Mouse (Mus musculus) adrenal gland, adult 2 months (tissue): ENCODE measurements at regions not wholly inside any gene's neighbourhood (a gene's known extent, or its start where the extent isn't known, plus 50 kb on each side); places are given as distances from the start of the nearest gene placed in this dataset.
A peak's percentile ranks its signal among the peaks of the same experiment; 100 is the strongest.

Experiments
- DNase-seq: peaks from one replicate; pipeline ENCODE4 v3.0.0; 2021

DNA sequence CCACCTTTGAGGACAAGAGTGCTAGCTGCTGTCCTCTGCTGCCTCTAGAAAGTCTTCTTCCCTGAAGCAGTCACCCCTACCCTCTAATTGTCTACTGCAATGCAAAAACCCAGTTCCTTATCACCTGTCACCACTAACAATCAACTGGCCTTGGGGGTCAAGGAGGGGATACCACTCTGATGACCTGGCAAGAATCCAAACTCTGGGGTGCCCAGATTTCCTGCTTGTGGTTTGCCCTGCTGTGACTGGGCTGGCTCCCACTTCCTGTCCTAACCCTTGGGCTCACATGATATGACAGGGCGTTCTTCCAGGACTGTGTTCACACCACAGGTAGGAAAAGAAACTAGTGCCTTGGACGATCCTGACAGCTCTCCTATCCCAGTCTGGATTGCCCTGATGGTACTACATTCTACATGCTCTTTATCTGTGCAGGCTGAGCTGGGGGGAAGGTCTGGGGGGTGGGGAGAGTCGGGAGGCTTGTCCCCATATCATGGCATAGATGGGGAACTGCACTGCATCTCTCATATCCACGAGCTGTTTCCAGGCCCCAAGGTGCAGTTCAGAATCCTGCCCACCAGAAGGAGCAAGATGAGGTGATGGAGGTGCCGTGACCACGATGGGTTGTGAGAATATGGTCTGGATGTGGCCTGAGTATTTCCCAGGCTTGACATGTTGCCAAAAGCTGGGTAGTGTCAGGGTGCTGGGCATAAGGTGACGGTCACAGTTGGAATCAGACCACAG lies 81.0 kb downstream of the Maf start:
- DNase-seq = no peak

DNA sequence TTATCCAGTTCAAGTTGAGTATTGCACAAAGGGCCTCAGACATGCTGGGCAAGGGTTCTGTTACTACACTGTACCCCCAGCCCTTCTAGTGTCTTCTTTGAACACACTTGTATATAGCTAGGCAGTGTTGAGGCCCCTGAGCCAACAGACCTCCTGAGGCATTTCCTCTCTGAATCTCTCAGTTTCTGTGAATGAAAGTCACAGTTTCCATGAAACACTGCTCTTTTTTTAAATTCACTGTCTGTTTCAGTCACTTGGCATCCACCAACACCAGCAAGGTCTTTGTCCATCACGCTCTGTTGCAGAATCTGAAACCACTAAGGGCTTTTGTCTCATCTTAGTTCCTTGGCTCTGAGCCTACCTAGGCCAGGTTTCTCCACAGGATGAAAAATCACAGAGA lies 82.5 kb downstream of the Maf start:
- DNase-seq = no peak

DNA sequence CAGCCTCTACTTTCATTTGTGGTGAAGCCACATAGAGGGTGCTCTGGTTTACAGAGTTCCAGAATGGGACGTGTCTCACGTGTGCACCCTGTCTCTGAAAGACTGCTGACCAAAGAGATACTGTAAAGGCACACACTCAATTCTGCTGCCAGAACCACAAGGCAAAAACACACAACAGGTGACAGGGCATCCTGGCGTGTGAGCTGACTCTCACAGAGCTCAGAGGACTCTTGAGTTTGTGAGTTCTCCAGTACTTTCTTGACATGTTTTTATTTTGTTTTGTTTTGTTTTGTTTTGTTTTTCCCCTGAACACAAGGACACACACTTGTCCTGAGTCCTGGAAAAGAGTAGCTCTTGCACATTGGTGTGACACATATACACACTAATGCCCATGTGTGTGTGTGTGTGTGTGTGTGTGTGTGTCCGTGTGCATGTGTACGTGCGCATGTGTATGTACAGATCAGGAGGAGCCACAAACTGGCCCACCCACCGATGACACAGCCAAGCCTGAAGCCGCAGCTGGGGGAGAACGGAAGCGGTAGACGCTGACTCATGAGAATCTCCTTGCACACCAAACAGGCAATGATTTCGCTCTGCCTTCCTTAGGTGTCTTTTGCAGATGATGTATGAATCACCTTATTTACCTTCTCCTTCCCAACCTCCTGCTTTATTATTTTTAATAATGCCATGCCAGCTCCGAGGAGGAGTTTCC lies 89.4 kb downstream of the Maf start:
- DNase-seq = peak; percentile 29

DNA sequence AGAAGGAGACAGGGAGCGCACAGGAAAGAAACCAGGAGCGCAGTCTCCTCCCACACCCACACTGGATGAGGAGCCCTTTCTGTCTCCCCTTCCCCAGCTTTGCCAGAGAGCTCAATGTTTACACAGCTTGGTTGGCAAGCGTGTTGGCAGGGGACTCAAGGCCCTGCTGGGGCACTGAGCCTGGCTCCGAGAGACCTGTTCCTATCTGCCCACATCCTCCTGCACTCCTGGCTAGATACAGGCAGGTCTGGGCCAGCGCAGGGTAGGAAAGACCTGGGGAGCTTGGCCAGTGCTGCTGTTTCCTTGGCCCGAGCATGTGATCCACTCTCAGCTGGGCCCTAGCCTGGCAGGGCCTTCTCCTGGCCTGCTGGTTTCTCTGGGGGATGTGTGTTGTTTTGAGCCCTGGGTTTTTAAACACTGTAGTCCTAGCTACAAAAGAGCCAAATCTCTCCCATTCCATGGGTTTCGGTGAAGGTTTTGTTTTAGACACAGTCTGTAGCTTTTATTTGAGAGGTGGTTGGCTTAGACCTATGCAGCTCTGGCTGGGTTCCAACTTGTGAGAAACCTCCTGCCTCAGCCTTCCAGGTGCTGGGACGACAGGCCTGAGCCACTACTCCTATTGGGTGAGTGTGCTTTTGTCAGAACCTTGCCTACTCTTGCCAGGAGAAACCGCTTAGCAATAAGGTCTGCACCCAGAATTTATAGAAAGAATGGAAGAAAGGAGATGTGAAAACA lies 90.6 kb downstream of the Maf start:
- peak; percentile 9 for DNase-seq

DNA sequence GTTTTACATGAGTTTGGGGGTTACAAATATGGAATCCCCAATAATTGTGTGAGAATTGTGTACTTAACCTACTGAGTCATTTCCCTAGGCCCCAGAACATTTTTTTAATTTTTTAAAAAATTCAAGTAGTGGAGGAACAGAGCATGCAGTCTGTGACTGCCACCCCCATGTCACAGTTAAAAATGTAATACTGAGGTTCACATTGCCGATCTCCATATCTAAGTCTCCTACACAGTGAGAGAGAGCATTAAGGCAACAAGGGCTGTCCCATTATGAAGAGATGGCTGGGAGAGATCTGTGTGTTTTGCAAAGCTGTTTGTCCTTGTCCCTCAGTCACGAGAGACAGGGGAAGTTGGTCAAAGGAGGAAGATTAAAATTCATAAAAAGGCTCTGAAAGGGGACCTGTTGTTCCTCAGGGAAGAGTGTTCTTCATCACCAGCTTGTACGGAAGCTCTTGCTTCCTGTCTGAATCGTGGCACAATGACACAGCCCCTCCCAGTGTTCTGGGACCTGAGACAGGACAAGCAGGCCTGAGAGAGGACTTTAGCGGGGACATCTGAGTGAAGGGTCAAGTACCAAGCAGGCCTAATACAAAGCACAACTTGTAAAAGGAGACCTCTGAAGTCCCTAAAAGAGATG lies 93.5 kb downstream of the Maf start:
- peak; percentile 6 for DNase-seq

DNA sequence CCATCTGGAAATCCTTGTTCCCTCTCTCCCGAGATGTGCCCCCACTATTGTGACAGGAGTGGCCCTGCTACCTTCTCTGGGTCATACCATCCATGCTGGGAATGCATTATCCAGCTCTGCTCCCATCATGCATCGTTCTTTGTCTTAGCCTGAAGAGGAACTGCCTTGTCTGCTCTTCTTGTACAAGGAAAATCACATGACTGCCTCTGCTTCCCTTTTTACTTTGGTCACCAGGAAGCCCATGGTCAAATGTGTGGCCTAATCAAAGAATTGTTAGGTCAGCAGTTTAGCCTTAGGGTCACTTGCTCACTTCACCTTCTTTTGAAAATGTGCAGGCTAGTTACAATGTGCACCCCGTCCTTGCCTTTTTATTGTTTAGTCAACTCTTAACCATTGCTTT lies 95.5 kb downstream of the Maf start:
- DNase-seq = no peak

DNA sequence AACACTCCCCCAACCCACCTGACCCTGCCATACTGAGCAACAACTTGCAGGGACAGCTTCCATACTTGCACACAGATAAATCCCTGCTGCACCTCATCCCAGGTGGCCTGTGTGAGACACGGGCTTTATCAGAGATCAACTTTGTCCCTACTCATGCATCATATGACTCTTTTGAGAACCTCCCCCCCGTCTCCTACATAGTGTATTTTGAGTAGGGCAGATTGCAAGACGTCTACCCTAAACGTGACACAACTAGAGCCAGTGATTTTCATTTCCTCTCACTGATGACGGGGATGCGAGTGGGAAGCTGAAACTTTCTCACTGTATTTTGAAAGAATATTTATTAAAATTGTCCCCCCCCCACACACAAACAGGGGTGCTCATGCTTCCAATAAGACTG lies 107.8 kb downstream of the Maf start:
- DNase-seq = no peak

DNA sequence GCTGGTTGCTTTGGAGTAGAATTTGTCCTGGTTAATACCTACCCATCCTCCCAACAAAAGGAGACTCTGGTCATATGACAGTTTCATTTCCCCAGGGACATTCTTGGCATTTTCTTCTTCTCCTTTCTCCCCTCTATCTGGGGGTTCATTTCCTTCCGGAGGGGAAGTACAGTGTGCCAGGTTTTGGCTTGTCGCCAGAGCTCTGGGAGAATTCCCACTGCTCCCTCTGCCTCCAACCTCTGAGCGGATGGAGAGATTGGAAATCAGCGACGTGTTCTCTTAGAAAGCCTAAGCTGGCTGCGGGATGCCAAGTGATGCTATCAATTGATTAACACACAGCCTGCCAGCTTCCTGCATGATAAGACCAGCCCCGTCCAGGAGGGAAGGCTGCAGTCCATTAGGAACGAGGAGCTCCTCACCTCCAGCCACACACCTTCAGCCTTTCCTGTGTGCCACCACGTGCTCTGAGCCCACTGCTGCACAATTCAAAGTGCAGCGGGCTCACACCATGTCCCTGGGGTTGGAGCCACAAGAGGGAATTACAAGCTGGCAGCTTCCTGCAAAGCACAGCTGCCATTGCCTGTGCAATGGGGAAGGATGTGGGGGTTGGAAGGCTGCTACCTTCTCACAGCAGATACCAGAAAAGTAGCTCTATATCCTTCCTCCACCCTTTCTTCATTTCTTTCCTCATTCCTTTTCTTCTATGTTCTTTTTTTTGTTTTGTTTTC lies 110.2 kb downstream of the Maf start:
- DNase-seq = no peak

DNA sequence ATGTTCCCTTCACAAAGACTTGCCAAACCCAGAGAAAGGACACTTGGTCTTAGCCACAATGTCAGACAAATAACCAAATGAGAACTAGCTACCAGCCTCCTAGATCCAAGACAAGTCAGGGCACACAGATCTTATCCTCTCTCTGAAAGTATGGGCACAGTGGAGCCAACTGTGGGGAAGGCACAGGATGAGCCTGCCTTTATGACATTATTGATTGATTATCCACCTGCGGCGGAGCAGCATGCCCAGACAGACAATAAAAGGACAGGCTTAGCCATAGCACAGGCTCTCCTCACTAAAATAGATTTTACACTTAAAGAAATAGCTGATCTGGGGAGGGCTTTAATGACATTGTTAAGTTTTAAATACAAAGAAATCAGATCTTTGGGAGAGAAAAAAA lies 117.9 kb downstream of the Maf start:
- no peak for DNase-seq

DNA sequence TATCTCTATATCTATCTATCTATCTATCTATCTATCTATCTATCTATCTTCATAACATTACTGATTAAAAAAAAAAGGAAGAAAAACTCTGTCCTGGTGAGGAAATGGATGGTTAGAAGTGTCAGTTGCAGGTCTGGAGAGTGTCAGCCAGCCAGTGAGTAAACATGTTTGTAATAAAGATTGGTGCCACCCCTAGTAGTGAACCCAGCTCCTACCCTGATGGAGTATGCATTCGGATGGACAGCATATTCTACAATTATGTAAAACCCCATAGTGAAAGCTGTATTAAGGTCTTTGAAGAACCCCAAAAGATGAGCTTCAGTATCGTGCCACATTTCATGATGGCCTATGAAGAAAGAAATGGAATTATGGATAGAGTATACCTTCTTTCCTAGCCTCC lies 118.5 kb downstream of the Maf start:
- DNase-seq = no peak

DNA sequence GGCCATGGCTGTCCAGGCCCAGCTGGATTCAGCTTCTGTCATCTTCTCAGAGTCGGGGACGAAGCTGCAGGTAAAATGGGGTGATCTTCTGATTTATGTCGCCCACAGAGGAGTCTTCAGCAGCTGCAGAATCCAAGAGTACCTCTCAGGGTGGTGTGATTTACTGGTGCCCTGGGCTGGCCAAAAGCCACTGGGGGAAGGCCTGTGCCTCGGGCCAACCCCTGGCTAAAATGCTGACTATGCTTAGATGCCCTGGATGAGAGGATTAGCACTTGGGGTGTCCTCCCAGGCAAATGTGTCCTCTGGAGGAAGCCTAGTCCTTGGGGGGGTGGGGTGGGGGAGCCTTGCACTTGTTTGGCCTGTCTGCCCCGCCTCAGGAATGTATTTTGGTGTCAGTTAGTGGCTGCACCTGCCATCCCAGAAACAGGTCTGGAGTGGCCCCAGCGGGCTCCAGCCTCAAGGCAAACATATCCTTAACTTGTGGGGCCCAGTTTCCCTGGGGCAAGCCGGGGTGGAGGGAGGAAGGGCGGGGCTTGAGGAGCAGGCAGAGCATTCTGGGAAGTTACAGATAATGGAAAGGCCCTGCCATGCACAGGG lies 123.2 kb downstream of the Maf start:
- no peak for DNase-seq

DNA sequence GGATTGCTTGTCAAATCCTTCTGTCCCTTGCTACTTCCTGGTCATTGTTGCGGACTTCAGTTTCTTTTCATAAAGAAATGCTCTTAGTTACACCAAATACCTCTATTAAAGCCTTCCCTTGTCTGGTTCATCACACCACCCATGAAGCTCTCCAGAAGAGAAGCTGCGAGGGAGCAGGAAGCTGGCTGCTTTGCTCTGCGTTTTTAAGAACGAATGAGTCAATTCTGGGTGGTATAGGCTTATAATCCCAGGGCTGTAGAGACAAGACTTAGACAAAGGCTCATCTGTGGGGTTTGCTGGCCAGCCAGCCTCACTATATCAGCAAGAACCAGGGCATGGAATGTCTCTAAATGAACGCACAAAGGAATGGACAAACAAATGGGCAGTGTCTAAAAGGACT lies 124.4 kb downstream of the Maf start:
- DNase-seq = no peak

DNA sequence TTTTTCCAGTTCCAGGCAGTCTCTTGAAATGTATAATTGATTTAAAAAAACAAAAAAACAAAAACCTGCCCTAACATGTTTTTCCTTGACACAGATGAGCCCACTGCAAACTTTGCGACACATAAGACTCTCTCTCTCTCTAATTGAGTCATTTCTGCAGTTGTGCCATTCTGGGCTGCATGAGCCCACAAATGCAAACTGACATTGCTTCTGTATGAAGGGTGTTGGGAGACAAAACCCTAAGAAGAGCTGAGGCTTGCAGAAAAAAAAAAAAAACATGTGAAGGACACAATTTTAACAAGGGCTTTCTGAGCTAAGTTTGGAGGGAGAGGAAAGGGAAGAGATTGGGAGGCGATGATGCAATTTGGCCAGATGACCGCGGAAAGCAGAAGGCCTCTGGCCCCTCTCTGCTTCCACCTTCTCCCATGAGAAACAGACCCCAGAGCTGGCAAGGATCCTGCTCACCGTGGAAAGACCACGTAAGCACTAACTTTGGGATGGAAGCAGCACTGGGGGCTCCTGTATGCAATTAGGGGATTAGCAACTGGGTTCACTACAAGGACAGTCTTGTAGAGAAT lies 125.6 kb downstream of the Maf start:
- DNase-seq = peak; percentile 3

DNA sequence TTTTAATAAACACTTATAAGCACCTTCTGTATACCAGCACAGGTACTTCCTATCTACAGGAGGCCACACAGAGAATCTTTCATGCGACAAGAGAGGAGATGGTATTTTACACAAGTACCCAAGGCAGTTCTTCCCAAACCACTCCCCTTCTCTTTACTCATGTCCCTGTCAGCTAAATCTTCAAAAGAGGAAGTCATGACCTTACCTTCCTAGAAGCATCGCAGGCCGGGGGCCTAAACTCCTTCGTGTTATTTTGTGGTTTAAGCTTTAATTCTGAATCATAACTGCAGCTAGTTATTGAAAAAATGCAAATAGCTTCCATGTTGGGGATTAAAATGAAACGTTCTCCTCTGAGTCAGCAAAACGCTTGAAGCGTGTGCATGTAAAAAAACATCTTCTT lies 139.2 kb downstream of the Maf start:
- DNase-seq = no peak

DNA sequence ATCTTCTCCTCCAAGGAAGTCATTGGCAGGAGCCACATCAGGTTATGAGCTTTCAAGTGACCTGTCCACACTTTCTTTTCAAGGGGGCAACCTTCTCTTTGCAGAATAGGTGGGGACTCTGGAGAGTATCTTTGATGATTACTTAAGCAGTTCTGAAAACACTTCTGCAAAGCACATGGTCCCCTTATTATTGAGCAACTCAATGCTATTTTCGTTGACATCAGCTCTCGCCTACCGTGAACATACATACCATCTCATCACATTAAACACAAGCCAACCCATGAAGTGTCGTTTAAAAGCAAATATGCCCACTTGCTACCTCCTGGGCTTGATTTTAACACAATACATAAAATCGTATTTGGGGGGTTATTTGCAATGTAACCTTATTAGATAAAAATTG lies 141.8 kb downstream of the Maf start:
- DNase-seq = no peak

DNA sequence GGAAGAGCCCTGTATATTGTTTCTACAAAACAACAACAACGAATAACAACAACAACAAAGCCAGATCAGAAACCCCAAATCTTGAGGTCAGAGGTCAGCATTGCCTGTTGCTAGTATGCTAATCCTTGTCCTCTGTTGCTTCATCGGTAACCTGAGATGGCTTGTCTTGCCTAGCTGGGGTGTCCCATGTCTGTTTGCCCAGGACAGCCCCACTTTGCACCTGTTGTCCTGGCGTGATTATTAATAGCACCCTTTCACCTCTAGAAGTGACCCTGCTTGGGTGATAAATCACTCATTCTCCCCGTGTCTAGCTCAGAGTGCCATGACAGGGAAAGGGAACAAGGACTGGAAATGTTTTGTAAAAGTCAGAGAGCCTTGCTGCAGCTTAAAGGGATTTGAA lies 145.2 kb downstream of the Maf start:
- DNase-seq = no peak

DNA sequence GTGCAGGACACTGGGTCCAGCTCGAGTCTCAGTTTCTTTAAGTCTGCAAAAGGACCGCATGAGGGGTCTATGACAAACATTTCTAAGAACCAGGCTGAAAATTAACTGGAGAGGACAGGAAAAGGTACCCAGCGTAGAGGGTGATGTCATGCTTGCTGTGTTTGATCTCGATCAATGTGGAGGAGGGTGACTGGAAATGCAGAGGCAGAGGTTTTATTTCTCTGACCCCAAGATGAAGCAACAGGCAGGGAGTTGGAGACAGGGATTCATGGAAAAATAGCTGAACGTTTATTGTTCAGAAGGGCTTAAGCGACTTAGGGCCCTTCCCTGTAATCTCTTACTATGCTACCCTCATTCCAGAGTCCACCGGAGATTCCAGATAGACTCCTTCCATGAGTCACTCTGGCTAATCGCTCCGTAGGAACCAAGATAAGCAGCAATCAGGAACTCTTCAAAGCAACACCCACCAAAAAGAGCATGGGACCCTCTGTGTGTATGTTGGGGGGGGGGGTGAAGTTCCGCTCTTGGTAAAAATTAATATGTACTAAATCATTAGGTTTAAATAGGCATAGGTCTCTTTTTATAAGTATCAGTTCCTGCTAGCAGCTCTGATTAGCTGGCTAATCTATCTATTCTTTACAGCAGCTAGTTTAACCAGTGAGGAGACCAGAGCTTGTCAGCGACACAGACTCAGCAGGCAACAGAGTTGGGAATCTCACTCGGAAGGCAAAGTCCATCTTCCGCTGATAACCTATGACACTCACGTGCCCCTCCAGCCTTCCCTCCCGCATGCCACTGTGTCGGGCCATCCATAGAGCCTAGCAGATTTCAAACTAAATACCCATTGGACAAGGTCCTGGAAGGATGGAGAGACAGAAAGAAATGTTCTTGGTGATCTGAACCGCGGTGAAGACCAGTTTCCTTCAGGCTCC lies 146.3 kb downstream of the Maf start:
- no peak for DNase-seq

DNA sequence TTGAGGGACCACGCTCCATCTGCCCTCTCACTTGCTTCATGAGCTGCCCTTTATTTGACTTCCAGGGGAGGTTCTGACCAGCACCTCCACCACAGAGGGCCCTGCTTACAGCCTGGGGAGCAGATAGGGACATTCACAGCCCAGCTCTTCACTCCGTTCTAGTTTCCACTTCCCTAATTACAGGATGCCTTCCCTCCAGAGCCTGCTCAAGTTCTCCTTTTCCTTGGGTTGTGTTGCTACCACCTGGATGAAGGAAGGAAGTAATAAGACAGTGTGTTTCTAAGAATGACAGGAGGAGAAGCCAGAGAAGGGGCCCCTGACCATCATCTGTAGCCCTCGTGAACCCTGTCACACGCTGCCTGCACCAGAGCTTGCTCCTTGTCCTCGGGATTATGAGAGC lies 152.1 kb downstream of the Maf start:
- no peak for DNase-seq

DNA sequence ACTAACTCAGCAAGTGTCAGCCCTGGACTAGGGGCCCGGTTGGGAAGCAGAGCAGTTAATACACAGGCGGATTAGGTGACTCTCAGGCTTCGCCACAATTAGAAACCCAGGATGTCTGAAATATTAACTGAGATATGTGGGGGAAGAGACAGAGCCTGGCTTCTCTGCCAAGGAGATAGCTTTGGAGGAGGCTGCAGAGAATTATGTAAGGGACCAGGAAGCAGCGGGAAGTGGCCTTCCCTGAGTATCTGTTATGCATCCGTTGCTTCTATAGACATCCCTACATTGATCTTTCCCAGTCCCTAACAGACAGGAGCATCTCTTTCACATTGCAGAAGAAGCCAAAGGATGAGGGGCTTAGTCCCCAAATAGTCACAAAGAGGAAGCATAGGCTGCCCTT lies 153.4 kb downstream of the Maf start:
- DNase-seq = no peak

DNA sequence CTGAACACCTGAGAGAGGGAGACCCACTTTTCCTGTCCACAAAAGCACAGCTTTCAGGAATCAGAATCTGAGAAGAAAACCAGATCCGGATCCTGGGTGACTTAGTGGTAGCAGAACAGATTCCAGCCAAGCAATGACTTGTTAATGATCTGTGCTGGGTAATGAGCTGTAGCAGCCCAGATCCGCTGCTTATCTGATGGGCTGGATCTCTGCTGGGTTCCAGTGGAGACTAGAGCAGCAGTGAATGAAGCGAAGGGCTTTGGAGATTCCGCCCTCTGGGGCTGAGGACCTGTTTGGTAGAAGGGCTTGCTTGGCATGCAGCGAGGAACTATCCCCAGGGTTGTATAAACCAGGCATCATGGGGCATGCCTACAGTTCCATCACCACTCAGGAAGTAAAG lies 156.3 kb downstream of the Maf start:
- no peak for DNase-seq
